Mouse (Mus musculus) MEL (cell line): ENCODE data around the gene Vps13d.

Experiments used
- BHLHE40 ChIP-seq: IDR thresholded peaks from 2 replicates; pipeline ENCODE4 v1.6.1; 2012; ENCODE audit warnings: low read depth, mild to moderate bottlenecking, inconsistent platforms, low read length, improper control_type of control experiment, borderline replicate concordance
- CTCF ChIP-seq, 3 experiments: IDR thresholded peaks in 2 of 3; conservative IDR thresholded peaks in 1 of 3; 2 replicates each; pipeline ENCODE4 v1.5.1; 2011 to 2012; ENCODE audit warnings: low read length in 3 of 3, low read depth in 2 of 3, mild to moderate bottlenecking in 2 of 3, improper control_type of control experiment in 1 of 3, inconsistent platforms in 1 of 3, mixed read lengths in 1 of 3, moderate library complexity in 1 of 3; ENCODE audit not compliant: control insufficient read depth in 1 of 3, insufficient read depth in 1 of 3, poor library complexity in 1 of 3, severe bottlenecking in 1 of 3
- E2F4 ChIP-seq: IDR thresholded peaks from 2 replicates; pipeline ENCODE4 v1.6.1; 2011; ENCODE audit warnings: low read depth, low read length, improper control_type of control experiment, borderline replicate concordance
- EP300 ChIP-seq, 2 experiments: IDR thresholded peaks; 2 replicates each; pipeline ENCODE4 v1.6.1; 2011; ENCODE audit warnings: improper control_type of control experiment in 2 of 2, low read length in 2 of 2, low read depth in 1 of 2, mild to moderate bottlenecking in 1 of 2
- KAT2A ChIP-seq: conservative IDR thresholded peaks from 2 replicates; pipeline ENCODE4 v1.6.1; 2012; ENCODE audit warnings: low read depth, low read length, improper control_type of control experiment, inconsistent platforms
- MAFK ChIP-seq: IDR thresholded peaks from 2 replicates; pipeline ENCODE4 v1.6.1; 2011; ENCODE audit warnings: low read depth, mild to moderate bottlenecking, low read length, improper control_type of control experiment, borderline replicate concordance
- MYC ChIP-seq: IDR thresholded peaks from 2 replicates; pipeline ENCODE4 v1.6.1; 2011; ENCODE audit warnings: low read depth, mild to moderate bottlenecking, low read length, improper control_type of control experiment, moderate library complexity
- TBP ChIP-seq: IDR thresholded peaks from 2 replicates; pipeline ENCODE4 v1.8.0; 2011; ENCODE audit warnings: low read depth, low read length, improper control_type of control experiment

DNA sequence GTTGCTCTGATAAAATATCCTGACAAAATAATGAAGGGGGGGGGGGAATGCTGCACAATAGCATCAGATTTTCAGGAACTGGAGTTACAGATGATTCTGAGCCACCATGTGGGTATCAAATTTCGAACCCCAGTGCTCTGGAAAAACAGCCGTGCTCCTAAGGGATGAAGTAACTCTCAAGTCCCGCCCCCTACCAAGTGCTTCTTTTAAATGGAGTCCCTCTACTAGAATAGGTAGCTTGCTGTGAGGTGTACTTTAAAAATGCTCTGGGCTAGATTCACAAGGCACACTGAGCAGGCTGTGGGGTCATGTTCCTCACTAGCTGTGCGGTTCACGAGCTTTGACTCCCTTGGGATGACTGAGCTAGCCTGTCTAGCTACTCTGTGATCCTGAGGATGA lies 14.9 kb upstream of the Vps13d start:
- TF ChIP-seq BHLHE40 (no peak), EP300 (IDR thresholded peaks at IDR 0.05; ENCODE audit: low read depth in 1 of 2, low read length in 2 of 2) (no peak), CTCF (IDR thresholded peaks at IDR 0.05 in 2 of 3, conservative IDR thresholded peaks at IDR 0.05 in 1 of 3; ENCODE audit: control insufficient read depth in 1 of 3, insufficient read depth in 1 of 3, low read depth in 2 of 3, low read length in 3 of 3, poor library complexity in 1 of 3, severe bottlenecking in 1 of 3) (no peak), E2F4 (no peak), MAFK (no peak), KAT2A (no peak), TBP (no peak), MYC (no peak)
